Mouse (Mus musculus) embryonic fibroblast, embryonic 13.5 days (primary cell): ENCODE measurements around the gene Frs2.

ENCODE experiments used
- CTCF ChIP-seq: IDR thresholded peaks from 2 replicates; pipeline ENCODE4 v1.5.1; 2011; ENCODE audit warnings: mild to moderate bottlenecking, control low read depth, low read length, moderate library complexity, borderline replicate concordance; ENCODE audit not compliant: insufficient read depth
- POLR2A ChIP-seq: IDR thresholded peaks from 2 replicates; pipeline ENCODE4 v1.6.1; 2011; ENCODE audit warnings: low read depth, mild to moderate bottlenecking, control low read depth, low read length, moderate library complexity

DNA sequence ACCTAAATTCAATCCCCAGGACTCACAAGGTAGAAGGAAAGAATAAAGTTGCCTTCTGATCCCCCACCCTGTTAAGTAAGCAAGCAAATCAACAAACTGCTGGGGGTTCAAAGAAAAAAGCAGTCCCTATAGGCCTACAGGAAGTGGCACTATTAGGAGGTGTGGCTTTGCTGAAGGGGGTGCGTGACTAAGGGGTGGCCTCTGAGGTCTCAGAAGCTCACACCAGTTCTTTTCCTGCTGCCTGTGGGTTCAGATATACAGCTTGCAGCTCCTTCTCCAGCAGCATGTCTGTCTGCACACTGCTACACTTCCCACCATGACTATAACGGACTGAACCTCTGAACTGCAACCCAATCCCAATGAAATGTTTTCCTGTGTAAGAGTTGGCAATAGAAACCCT is 35.8 kb downstream of the Frs2 start:
- TF ChIP-seq CTCF (no peak), POLR2A (no peak)
